Mouse (Mus musculus) midbrain, embryonic 10.5 days (tissue): ENCODE results near the gene 1300017J02Rik. TPM values are rescaled to one million over a fixed set of nuclear protein-coding genes. Genes with fewer than 3 reads are reported as not detected.
"Not testable (repeated sequence)": the region's sequence is repeated elsewhere in the genome, so short reads cannot be mapped to it uniquely, and the experiment has no call there.

ENCODE experiments used
- DNase-seq: peaks from one replicate; pipeline ENCODE4 v3.0.0-alpha.2; 2017; ENCODE audit warnings: low spot score
- H3K27ac ChIP-seq: fragments of 300-500 bp; sonication (generic); replicated peaks from 2 replicates; pipeline ENCODE4 v1.5.1; 2016; ENCODE audit warnings: mild to moderate bottlenecking
- H3K27me3 ChIP-seq: fragments of 300-500 bp; sonication (generic); 2 replicates; pipeline ENCODE4 v1.6.1; 2016; ENCODE audit warnings: low read depth, mild to moderate bottlenecking; ENCODE audit not compliant: poor library complexity, severe bottlenecking
- H3K36me3 ChIP-seq: fragments of 300-500 bp; sonication (generic); 2 replicates; pipeline ENCODE4 v1.6.1; 2016; ENCODE audit warnings: mild to moderate bottlenecking, moderate library complexity
- H3K4me1 ChIP-seq: fragments of 300-500 bp; sonication (generic); 2 replicates; pipeline ENCODE4 v1.6.1; 2016
- H3K4me3 ChIP-seq: fragments of 300-500 bp; sonication (generic); 2 replicates; pipeline ENCODE4 v1.5.1; 2016; ENCODE audit warnings: mild to moderate bottlenecking, moderate library complexity
- H3K9me3 ChIP-seq: fragments of 300-500 bp; sonication (generic); replicated peaks from 2 replicates; pipeline ENCODE4 v1.6.1; 2016; ENCODE audit warnings: mild to moderate bottlenecking
- WGBS: fragments of 180-500 bp; shearing (Covaris S2); methylation state at CpG from one replicate; pipeline ENCODE4 v1.1.7; 2016; 5-methylcytosine and 5-hydroxymethylcytosine counted together
- polyA plus RNA-seq: library from polyadenylated mRNA; unstranded; fragments of >200 nt; fragmentation: Nextera tagmentation; extraction: Ambion mirVana; gene quantifications from 2 replicates; pipeline ENCODE4 v1.2.1, GENCODE M21; 2016

Gene 1300017J02Rik
- 3.5 and 4.5 TPM in 2 replicates for polyA plus RNA-seq

DNA sequence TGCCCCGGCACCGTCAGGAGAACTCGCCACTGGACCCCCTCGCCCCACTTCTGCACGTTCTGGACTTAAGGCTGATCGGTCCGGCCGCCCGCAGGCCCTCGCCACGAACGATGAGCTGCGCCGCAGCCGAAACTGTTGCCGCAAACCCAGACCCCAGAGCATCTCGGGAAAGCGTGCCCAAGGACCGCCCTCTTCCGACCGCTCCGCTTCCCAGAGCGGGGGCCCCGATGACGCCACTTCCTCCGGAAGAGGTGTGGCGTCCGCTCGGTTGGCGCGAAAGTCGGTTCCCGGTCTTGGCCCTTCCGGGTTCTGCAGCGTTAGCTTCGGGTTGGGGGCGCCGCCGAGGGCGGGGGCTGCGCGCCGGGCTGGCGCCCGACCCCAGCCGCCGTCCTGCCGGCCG lies at the start of gene 1300017J02Rik, which contains the start of gene Topbp1:
Gene 1300017J02Rik, minus strand, starts transcription at position 156 of the 400 bp plus-strand sequence.
Gene Topbp1, plus strand, starts transcription at position 289 of the 400 bp plus-strand sequence.
- peak within 1 kb of the TSS; percentile 94 for H3K4me3 ChIP-seq
- H3K36me3 ChIP-seq = peaks cover 33% of the 10 kb centered on the region
- WGBS = under 1% methylated on average over 49 of the region's 49 CpGs
- no peaks in the 10 kb centered on the region for H3K9me3 ChIP-seq
- peak; percentile 96 for DNase-seq
- no peaks in the 10 kb centered on the region for H3K27me3 ChIP-seq
- peaks cover 35% of the 10 kb centered on the region for H3K4me1 ChIP-seq
- peak within 1 kb of the TSS; percentile 97 for H3K27ac ChIP-seq

- 90% methylated on average over 7 of the region's 7 CpGs for WGBS
- H3K27me3 ChIP-seq, H3K9me3 ChIP-seq, H3K27ac ChIP-seq, H3K4me1 ChIP-seq, DNase-seq, H3K4me3 ChIP-seq: not testable (repeated sequence)
- peaks cover 87% of the 10 kb centered on the region for H3K36me3 ChIP-seq
Observed at GRCm38 (mm10) chr9:103353500-103354260, 48.8 kb upstream of the 1300017J02Rik start.

- Histone ChIP-seq H3K4me1 (no peaks in the 10 kb centered on the region), H3K27ac (no peak overlapping the region), H3K9me3 (no peaks in the 10 kb centered on the region), H3K27me3 (no peaks in the 10 kb centered on the region), H3K36me3 (peaks cover 96% of the 10 kb centered on the region), H3K4me3 (no peak overlapping the region)
- DNase-seq = no peak
Observed at GRCm38 (mm10) chr9:103348791-103349190, 43.9 kb upstream of the 1300017J02Rik start.

GRCm38 (mm10) chr9:103347996-103348490 lies 43.2 kb upstream of the 1300017J02Rik start:
- Histone ChIP-seq H3K4me1 (no peaks in the 10 kb centered on the region), H3K27me3 (no peaks in the 10 kb centered on the region), H3K4me3 (no peak overlapping the region), H3K9me3 (no peaks in the 10 kb centered on the region), H3K27ac (no peak overlapping the region), H3K36me3 (peaks cover 97% of the 10 kb centered on the region)
- WGBS = 88% methylated on average over 1 of the region's 1 CpGs
- no peak for DNase-seq

- 91% methylated on average over 4 of the region's 4 CpGs for WGBS
- no peaks in the 10 kb centered on the region for H3K4me1 ChIP-seq
- no peak for DNase-seq
- no peak overlapping the region for H3K4me3 ChIP-seq
- H3K9me3 ChIP-seq = no peaks in the 10 kb centered on the region
- no peaks in the 10 kb centered on the region for H3K27me3 ChIP-seq
- peaks cover 98% of the 10 kb centered on the region for H3K36me3 ChIP-seq
- H3K27ac ChIP-seq = no peak overlapping the region
Observed at GRCm38 (mm10) chr9:103347045-103347444, 42.2 kb upstream of the 1300017J02Rik start.

- no peak for DNase-seq
- H3K36me3 ChIP-seq = peaks cover 98% of the 10 kb centered on the region
- H3K9me3 ChIP-seq = no peaks in the 10 kb centered on the region
- no peak overlapping the region for H3K4me3 ChIP-seq
- no peaks in the 10 kb centered on the region for H3K4me1 ChIP-seq
- no peaks in the 10 kb centered on the region for H3K27me3 ChIP-seq
- H3K27ac ChIP-seq = no peak overlapping the region
Observed at GRCm38 (mm10) chr9:103336912-103337311, 32.0 kb upstream of the 1300017J02Rik start.

GRCm38 (mm10) chr9:103332663-103333062 lies 27.8 kb upstream of the 1300017J02Rik start:
- H3K9me3 ChIP-seq = no peaks in the 10 kb centered on the region
- 97% methylated on average over 6 of the region's 6 CpGs for WGBS
- no peak overlapping the region for H3K4me3 ChIP-seq
- DNase-seq = no peak
- H3K4me1 ChIP-seq = no peaks in the 10 kb centered on the region
- H3K36me3 ChIP-seq = peaks cover 100% of the 10 kb centered on the region
- no peak overlapping the region for H3K27ac ChIP-seq
- H3K27me3 ChIP-seq = no peaks in the 10 kb centered on the region

GRCm38 (mm10) chr9:103326449-103326848 lies 21.6 kb upstream of the 1300017J02Rik start:
- no peaks in the 10 kb centered on the region for H3K9me3 ChIP-seq
- no peak overlapping the region for H3K4me3 ChIP-seq
- H3K27me3 ChIP-seq = no peaks in the 10 kb centered on the region
- WGBS = 91% methylated on average over 9 of the region's 9 CpGs
- peaks cover 100% of the 10 kb centered on the region for H3K36me3 ChIP-seq
- no peak for DNase-seq
- no peaks in the 10 kb centered on the region for H3K4me1 ChIP-seq
- no peak overlapping the region for H3K27ac ChIP-seq

- Histone ChIP-seq H3K9me3 (no peaks in the 10 kb centered on the region), H3K4me1 (no peaks in the 10 kb centered on the region), H3K27ac (no peak overlapping the region), H3K27me3 (no peaks in the 10 kb centered on the region), H3K4me3 (no peak overlapping the region), H3K36me3 (peaks cover 100% of the 10 kb centered on the region)
- DNase-seq = no peak
- WGBS = 93% methylated on average over 1 of the region's 2 CpGs
Observed at GRCm38 (mm10) chr9:103324678-103325077, 19.8 kb upstream of the 1300017J02Rik start.

DNA sequence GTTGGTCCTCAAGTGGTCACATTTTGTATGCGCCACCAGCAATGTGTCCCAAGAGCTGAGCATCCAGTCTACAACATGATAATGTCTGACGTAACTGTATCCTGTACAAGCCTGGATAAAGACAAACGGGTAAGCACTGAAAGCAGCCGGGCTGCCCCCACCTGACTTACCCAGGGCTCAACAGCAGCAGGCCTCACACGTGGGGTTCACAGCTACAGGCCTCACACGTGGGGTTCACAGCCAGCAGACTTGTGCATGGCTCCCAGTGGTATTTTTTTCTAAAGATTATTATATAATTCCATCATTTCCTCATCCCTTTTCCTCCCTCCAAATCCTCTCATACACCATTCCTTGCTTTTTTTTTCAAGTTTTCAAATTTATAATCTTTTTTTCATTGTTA lies 5.0 kb upstream of the 1300017J02Rik start:
- Histone ChIP-seq H3K4me1 (peaks cover 27% of the 10 kb centered on the region), H3K36me3 (peaks cover 80% of the 10 kb centered on the region), H3K4me3 (no peak overlapping the region), H3K27me3 (no peaks in the 10 kb centered on the region), H3K9me3 (no peaks in the 10 kb centered on the region), H3K27ac (no peak overlapping the region)
- 91% methylated on average over 6 of the region's 6 CpGs for WGBS
- no peak for DNase-seq

DNA sequence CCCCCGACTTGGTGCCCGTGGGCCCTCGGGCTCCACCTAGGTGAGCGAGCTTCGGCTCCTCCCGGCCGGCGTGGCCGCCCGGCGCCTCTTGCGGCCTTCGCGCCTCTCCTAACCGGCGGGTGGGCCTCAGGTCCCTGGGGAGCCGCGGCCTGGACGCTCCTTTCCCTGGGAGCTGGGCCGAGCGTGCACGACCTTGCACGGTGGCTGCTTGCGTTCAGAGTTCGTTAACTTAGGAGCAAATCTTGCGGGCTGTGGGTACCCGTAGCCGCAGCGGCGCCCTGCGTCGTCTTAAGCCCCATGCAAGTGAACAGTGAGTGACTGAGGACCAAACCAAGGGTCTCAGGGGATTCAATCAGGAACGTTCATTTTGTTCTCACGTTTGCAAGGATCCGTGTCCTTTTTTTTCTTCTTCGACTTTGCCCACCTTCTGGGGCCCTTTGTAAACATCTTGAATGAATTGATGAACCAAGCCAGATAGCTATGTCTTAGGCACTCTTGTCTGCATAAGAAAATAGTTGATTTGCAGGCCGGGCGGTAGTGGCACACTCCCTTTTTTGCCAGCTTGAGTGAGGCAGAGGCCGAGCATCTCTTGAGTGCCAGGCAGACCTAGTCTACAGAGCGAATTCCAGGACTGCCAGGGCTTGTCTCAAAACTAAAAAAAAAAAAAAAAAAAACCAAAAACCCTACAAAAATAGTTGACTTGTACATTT lies 605 bp upstream of the 1300017J02Rik start:
- peaks cover 35% of the 10 kb centered on the region for H3K4me1 ChIP-seq
- no peak for DNase-seq
- WGBS = under 1% methylated on average over 40 of the region's 40 CpGs
- H3K4me3 ChIP-seq = peak overlapping the region; percentile 94
- H3K27me3 ChIP-seq = no peaks in the 10 kb centered on the region
- peak overlapping the region; percentile 97 for H3K27ac ChIP-seq
- H3K36me3 ChIP-seq = peaks cover 38% of the 10 kb centered on the region
- H3K9me3 ChIP-seq = no peaks in the 10 kb centered on the region

- peaks cover 29% of the 10 kb centered on the region for H3K4me1 ChIP-seq
Observed at GRCm38 (mm10) chr9:103302666-103303065, 2.2 kb downstream of the 1300017J02Rik start.

GRCm38 (mm10) chr9:103302239-103302638 lies 2.6 kb downstream of the 1300017J02Rik start:
- Histone ChIP-seq H3K4me3 (no peak overlapping the region), H3K27ac (no peak overlapping the region), H3K36me3 (peaks cover 6% of the 10 kb centered on the region), H3K4me1 (peaks cover 25% of the 10 kb centered on the region), H3K27me3 (no peaks in the 10 kb centered on the region), H3K9me3 (no peaks in the 10 kb centered on the region)
- 89% methylated on average over 4 of the region's 4 CpGs for WGBS
- DNase-seq = no peak

More at GRCm38 (mm10) chr9:103302666-103303065, 2.2 kb downstream of the 1300017J02Rik start:
- Histone ChIP-seq H3K9me3 (no peaks in the 10 kb centered on the region), H3K36me3 (peaks cover 10% of the 10 kb centered on the region), H3K27ac (no peak overlapping the region), H3K4me3 (no peak overlapping the region), H3K27me3 (no peaks in the 10 kb centered on the region)
- peak; percentile 43 for DNase-seq
- 63% methylated on average over 3 of the region's 3 CpGs for WGBS
